Mouse (Mus musculus): ENCODE results near the gene Sema3d.

Sema3d gene

DNA sequence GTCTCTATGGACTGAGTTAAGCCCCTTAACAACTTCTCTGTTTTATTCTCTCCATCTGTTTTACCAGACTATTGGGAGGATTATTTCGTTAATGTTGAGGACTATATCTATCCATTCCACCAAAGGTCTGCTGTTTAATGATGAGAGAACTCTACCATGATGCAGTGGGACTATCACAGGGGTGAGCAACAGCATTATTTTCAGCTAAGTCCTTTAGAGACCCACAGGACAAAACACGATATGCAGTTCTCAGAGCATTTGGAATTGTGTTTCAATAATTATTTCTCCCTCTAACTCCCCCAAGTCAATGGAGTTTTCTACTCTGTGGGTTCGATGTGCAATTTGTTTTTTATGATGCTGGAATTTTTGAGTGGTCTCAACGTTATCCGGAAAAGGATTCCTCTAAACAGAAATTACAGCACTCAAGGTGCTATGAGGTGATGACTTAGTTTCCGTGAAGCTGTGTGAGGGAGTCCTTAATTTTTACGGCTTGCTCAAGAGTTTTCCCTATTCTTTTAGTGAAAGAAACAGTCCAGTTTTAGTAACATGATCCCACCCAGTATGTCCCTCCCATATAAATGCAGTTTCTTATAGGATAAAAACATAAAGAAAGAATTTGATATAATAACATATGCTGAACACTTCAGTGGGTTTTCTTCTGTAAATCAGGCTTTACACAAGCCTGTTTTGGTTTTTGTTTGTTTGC is 254.7 kb downstream of the Sema3d start:
- no peaks in the 10 kb centered on the region for H3K36me3 ChIP-seq (ENCODE audit: control insufficient read depth, insufficient read depth, low read length, poor library complexity, severe bottlenecking)
- H3K27me3 ChIP-seq (ENCODE audit: control insufficient read depth, insufficient read depth, low read length, poor library complexity, severe bottlenecking) = no peaks in the 10 kb centered on the region
- no peak for DNase-seq (ENCODE audit: low read depth, low spot score)

All from splenic B cell, adult 2 months (primary cell).